Mouse (Mus musculus): Measurements from ENCODE around the gene Copa. TPM values are rescaled to one million over a fixed set of nuclear protein-coding genes. Genes with fewer than 3 reads are reported as not detected.
A peak's percentile ranks its signal among the peaks of the same experiment; 100 is the strongest.

The Copa gene
- total RNA-seq, 2 experiments from 2014 or later, result 80.8 to 80.9 TPM

GRCm38 (mm10) chr1:172071556-172071955 lies 10.8 kb upstream of the Copa start:
- intact Hi-C loops (cut with DNase I; ENCODE audit: low total_unique reads), result no loop called here
- no peak for DNase-seq

DNA sequence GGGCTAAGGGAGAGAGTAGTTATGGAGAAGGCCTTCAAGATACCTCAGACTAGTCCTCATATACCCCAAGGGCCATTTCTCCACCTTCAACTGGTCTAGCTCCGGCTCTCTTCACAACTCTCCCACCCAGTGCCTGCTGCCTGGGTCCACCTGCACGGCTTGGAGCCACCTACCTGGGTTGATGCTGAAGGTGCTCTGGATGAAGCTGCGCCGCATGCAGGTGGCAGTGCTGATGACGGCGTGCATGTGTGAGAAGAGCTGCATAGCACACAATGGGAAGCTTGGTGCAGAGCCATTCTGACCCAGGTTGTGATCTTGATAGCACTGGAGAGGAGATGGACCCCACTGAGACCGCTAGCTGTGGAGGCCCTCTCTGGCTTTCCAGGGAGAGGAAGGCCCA lies 9.7 kb upstream of the Copa start:
- intact Hi-C loops (cut with DNase I; ENCODE audit: low total_unique reads), result no loop called here
- DNase-seq, result no peak

- intact Hi-C loops (cut with DNase I; ENCODE audit: low total_unique reads), result no loop called here
- no peak for DNase-seq
These were observed 4.3 kb upstream of the Copa start for GRCm38 (mm10) chr1:172077981-172078380.

- intact Hi-C loops (cut with DNase I; ENCODE audit: low total_unique reads), result no loop called here
- DNase-seq, result no peak
These were observed 643 bp downstream of the Copa start for GRCm38 (mm10) chr1:172082899-172083445.

DNA sequence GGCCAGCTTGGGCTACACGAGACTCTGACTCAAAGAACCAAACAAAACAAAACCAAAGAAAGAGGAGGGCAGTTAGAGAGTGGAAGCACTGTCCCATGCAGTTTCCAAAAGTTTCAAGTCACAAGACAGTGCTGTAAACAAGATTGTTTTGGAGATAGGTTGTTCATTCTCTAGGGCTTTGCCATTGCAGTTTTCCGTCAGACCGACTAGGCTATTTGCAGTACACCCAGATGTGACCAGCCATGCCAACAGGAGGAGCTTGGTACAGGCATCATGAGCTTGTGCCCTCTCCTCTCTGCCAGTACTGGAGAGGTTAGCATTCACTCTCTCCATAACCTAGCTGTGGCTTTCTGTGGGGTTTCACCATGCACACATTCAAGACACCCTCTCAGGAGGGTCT lies 11.2 kb downstream of the Copa start:
- no peak for DNase-seq
- intact Hi-C loops (cut with DNase I; ENCODE audit: low total_unique reads), result no loop called here

GRCm38 (mm10) chr1:172094295-172094694 lies 12.0 kb downstream of the Copa start:
- no peak for DNase-seq
- intact Hi-C loops (cut with DNase I; ENCODE audit: low total_unique reads), result no loop called here

DNA sequence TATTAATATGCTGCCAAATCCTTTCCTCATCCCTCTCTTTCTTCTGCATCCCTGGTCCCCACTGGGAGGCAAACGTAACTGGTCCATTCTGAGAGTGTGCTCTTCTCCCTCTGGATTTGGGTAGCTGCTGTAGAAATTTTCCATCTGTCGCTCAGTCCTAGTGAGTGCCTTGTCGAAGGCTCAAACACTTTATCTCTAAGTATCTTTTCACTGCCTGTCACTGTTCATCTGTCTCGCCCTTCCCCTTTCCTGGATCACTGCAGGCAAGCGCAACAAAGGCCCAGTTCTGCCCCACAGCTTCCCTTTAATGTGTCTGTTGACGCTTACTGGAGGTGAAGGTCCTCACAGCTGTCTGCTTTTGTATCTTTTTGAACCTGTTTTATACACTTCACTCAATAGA lies 12.9 kb downstream of the Copa start:
- no peak for DNase-seq
- intact Hi-C loops (cut with DNase I; ENCODE audit: low total_unique reads), result no loop called here

DNA sequence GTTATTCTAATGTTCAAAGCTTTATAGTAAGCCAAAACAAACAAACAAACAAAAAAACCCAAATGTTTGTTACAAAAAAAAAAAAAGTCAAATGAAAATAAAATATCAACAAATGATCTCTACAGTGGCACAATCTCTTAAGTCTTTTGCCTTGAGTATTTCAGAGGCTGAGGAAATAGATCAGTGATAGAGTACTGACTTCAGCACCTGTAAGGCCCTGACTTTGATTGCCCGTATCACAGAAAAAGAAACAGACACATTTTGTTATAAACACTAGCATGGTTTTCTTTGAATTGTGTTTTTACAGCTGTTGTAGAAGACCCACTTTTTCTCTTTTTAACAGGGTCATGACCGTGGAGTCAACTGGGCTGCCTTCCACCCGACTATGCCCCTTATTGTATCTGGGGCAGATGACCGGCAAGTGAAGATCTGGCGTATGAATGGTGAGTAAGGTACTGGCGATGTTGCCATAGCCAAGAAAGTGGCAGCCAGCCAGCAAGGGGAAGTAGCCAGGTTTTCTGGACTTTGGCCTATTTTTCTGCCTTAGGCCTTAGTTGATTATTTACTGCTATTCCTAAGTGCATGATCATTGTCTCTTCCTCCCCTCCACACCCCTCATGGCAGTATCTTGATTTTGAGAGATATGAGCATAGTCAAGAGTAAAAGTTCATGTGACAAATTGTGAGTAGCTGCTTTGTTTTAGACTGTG lies 17.1 kb downstream of the Copa start:
- intact Hi-C loops (cut with DNase I; ENCODE audit: low total_unique reads), result no loop called here
- no peak for DNase-seq

GRCm38 (mm10) chr1:172103619-172104018 lies 21.3 kb downstream of the Copa start:
- DNase-seq, result no peak
- intact Hi-C loops (cut with DNase I; ENCODE audit: low total_unique reads), result no loop called here

DNA sequence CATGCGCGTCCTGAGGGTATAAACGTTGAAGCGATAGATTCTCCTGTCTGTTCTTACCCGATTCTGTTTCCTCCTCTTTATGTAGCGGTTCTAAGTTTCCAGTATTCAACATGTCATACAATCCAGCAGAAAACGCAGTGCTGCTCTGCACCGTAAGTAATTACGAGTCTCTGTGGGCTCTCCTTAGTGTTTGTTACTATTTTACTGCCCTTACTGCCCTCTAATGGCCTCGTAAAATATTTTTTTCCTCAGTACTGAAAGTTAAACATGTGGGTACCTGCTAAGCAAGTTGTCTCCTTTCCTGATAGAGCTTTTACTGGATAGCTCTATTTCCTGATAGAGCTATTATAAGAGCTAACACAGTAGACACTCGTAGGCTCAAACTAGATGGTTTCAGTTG lies 22.8 kb downstream of the Copa start:
- DNase-seq, result no peak
- intact Hi-C loops (cut with DNase I; ENCODE audit: low total_unique reads), result no loop called here

- intact Hi-C loops (cut with DNase I; ENCODE audit: low total_unique reads), result no loop called here
- no peak for DNase-seq
These were observed 25.6 kb downstream of the Copa start for GRCm38 (mm10) chr1:172107777-172108477.

DNA sequence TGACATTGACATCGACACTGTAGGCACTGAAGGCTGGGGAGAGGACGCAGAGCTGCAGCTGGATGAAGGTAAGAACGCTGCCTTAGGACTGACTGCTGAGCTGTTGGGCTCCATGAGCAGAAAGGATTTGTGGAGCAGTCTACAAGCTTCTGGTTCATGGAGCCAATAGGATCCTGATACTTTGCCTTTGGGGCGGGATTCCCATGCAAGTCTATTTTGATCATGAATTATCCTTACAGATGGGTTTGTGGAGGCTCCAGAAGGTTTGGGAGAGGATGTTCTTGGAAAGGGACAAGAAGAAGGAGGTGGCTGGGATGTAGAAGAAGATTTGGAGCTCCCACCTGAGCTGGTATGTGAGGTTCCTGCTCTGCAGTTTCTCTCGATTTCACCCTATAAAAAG lies 34.6 kb downstream of the Copa start:
- no peak for DNase-seq
- intact Hi-C loops (cut with DNase I; ENCODE audit: low total_unique reads), result loop anchor here (10.0 kb wide), 1 partner anchor 198 kb away; no protein-coding TSS in a partner anchor

- intact Hi-C loops (cut with DNase I; ENCODE audit: low total_unique reads), result loop anchor here (10.0 kb wide), 1 partner anchor 196 kb away; no protein-coding TSS in a partner anchor
- DNase-seq, result no peak
These were observed 36.8 kb downstream of the Copa start for GRCm38 (mm10) chr1:172119100-172119499.

- intact Hi-C loops (cut with DNase I; ENCODE audit: low total_unique reads), result loop anchor here (10.0 kb wide), 1 partner anchor 195 kb away; no protein-coding TSS in a partner anchor
These were observed 37.4 kb downstream of the Copa start for GRCm38 (mm10) chr1:172119720-172120119.

GRCm38 (mm10) chr1:172122671-172123070 lies 40.3 kb downstream of the Copa start:
- DNase-seq, result no peak
- intact Hi-C loops (cut with DNase I; ENCODE audit: low total_unique reads), result no loop called here

More at GRCm38 (mm10) chr1:172119720-172120119, 37.4 kb downstream of the Copa start:
- DNase-seq, result no peak

- intact Hi-C loops (cut with DNase I; ENCODE audit: low total_unique reads), result no loop called here
- no peak for DNase-seq
These were observed 42.2 kb downstream of the Copa start for GRCm38 (mm10) chr1:172124572-172124971.

GRCm38 (mm10) chr1:172126376-172127347 lies 44.3 kb downstream of the Copa start, which contains the start of gene Pex19:
Pex19 (plus strand) TSS chr1:172126755.
- intact Hi-C loops (cut with DNase I; ENCODE audit: low total_unique reads), result no loop called here
- DNase-seq, result peak; percentile 75

DNA sequence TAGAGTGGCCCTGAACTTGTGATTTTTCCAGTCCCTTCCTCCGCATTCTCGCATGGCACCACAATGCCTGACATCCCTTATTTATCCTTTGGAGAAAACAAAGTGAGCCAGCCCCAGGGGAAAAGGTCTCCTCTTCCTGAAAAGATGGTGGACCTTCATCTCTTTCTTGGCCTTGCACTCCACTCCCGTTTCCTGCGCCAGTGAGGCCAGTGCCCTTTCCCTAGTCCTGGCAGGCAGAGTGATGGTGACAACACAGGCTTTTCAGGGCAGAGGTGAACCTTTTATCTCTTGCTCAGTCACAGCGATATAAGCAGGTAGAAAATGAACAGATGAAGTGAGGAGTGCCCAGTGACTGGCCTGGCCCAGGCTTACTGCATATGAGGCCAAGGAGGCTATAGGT lies 45.2 kb downstream of the Copa start:
- intact Hi-C loops (cut with DNase I; ENCODE audit: low total_unique reads), result no loop called here

DNA sequence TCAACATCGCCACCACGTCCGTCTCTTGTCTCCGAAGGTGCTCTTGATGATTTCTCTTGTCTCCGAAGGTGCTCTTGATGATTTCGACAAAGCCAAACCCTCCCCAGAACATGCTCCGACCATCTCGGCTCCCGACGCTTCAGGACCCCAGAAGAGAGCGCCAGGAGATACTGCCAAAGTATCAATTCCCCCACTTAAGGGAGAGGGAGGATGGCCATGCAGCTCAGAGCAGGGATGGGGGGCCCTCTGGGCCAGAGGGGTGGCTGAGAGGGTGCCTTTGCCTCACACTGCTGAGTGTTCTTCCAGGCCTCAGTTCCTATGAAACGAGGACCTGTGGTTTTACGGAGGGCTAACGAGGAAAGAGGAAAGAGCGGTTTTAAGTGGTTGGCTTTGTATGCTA lies 46.2 kb downstream of the Copa start:
- intact Hi-C loops (cut with DNase I; ENCODE audit: low total_unique reads), result no loop called here
- DNase-seq, result no peak

More for the DNA sequence above, 45.2 kb downstream of the Copa start:
- no peak for DNase-seq

Data from gastrocnemius, postnatal 14 days (tissue).